Comparison of ENCODE assay signal across 8 mouse cellular contexts in genomic region chr12:3359302-3359701, GRCm38 (mm10). TPM values are rescaled to one million over a fixed set of nuclear protein-coding genes. Genes with fewer than 3 reads are reported as not detected.
DNase-seq lines count a peak whose midpoint lies in the region; ATAC-seq and TF ChIP-seq lines count a peak whose summit lies in the region.

No protein-coding gene starts in this region.

- DNase-seq in cerebellum, adult 11 months = peak; percentile 62
- peak; percentile 89 to 92 for DNase-seq in cerebellum, postnatal 10 days
- peak; percentile 83 for DNase-seq in gastrocnemius, adult 2 months
- peak; percentile 83 to 86 for DNase-seq in left cerebral cortex, postnatal 25 days (ENCODE audit: low spot score in 2 of 2)
- DNase-seq in midbrain, embryonic 11.5 days (ENCODE audit: low spot score, missing footprints) = peak; percentile 97
- peak; percentile 47 to 80 for DNase-seq in spleen, adult 2 months (ENCODE audit: low read depth in 1 of 2, low spot score in 2 of 2)

- H3K9me3 ChIP-seq in intestine, embryonic 15.5 days = no peaks in the 10 kb centered on the region
- no peaks in the 10 kb centered on the region for H3K9me3 ChIP-seq in midbrain, embryonic 11.5 days (ENCODE audit: control insufficient read depth, low read length)

- no peaks in the 10 kb centered on the region for H3K27me3 ChIP-seq in intestine, embryonic 15.5 days (replicated peaks)
- no peaks in the 10 kb centered on the region for H3K27me3 ChIP-seq in midbrain, embryonic 11.5 days (ENCODE audit: control insufficient read depth, insufficient read depth, low read length)
- no peaks in the 10 kb centered on the region for H3K27me3 ChIP-seq in spleen, adult 2 months (ENCODE audit: control insufficient read depth, insufficient read depth, low read length)

- intact Hi-C loops in gastrocnemius, adult 2 months (cut with DNase I) = loop anchor here (5.0 kb wide), 1 partner anchor 107 kb away; no protein-coding TSS in a partner anchor
- intact Hi-C loops in left cerebral cortex, postnatal 25 days (cut with DNase I) = loop anchor here (2.0 kb wide), 1 partner anchor 261 kb away; no protein-coding TSS in a partner anchor

- H3K4me1 ChIP-seq in intestine, embryonic 15.5 days (replicated peaks) = no peaks in the 10 kb centered on the region
- no peaks in the 10 kb centered on the region for H3K4me1 ChIP-seq in midbrain, embryonic 11.5 days (ENCODE audit: control insufficient read depth, insufficient read depth, low read length)
- H3K4me1 ChIP-seq in spleen, adult 2 months (ENCODE audit: control insufficient read depth, insufficient read depth, insufficient read length) = peaks cover 3% of the 10 kb centered on the region

- no peak for TF ChIP-seq POLR2A in spleen, adult 2 months (IDR thresholded peaks at IDR 0.05; ENCODE audit: low read depth, low read length)

- H3K4me3 ChIP-seq in gastrocnemius, adult 2 months = peak overlapping the region; percentile 50
- no peak overlapping the region for H3K4me3 ChIP-seq in intestine, embryonic 15.5 days (replicated peaks)
- no peak overlapping the region for H3K4me3 ChIP-seq in midbrain, embryonic 11.5 days (ENCODE audit: low read depth, low read length)
- H3K4me3 ChIP-seq in spleen, adult 2 months (ENCODE audit: extremely low read depth, insufficient read depth, insufficient read length) = no peak overlapping the region

- 25% methylated on average over 3 of the region's 3 CpGs for WGBS in intestine, embryonic 15.5 days
- WGBS in midbrain, embryonic 11.5 days = 22% methylated on average over 3 of the region's 3 CpGs
- WGBS in spleen, adult 2 months = 5% methylated on average over 3 of the region's 3 CpGs

- peak; percentile 95 for TF ChIP-seq CTCF in gastrocnemius, adult 2 months (IDR thresholded peaks at IDR 0.05)
- peak; percentile 16; the same call in 1 of the 2 replicates for TF ChIP-seq CTCF in spleen, adult 2 months (IDR thresholded peaks at IDR 0.05; ENCODE audit: extremely low read depth, insufficient read depth, insufficient read length, insufficient replicate concordance)

- H3K9ac ChIP-seq in intestine, embryonic 15.5 days = no peak overlapping the region
- H3K9ac ChIP-seq in midbrain, embryonic 11.5 days (ENCODE audit: low read length) = no peak overlapping the region

- ATAC-seq in cerebellum, adult (ENCODE audit: insufficient number of reproducible peaks, low FRiP score, low TSS enrichment) = no peak
- ATAC-seq in intestine, embryonic 15.5 days = 0 out of 2 replicates have a peak, but pooled peaks have one; percentile 50
- ATAC-seq in midbrain, embryonic 11.5 days (ENCODE audit: low FRiP score) = peak; percentile 28; the same call in 1 of the 2 replicates

- H3K4me2 ChIP-seq in intestine, embryonic 15.5 days (replicated peaks) = peak overlapping the region; percentile 24; the same call in 1 of the 2 replicates
- no peak overlapping the region for H3K4me2 ChIP-seq in midbrain, embryonic 11.5 days

- H3K27ac ChIP-seq in gastrocnemius, adult 2 months = no peak overlapping the region; the same call in 1 of the 2 replicates
- H3K27ac ChIP-seq in intestine, embryonic 15.5 days = no peak overlapping the region
- no peak overlapping the region for H3K27ac ChIP-seq in midbrain, embryonic 11.5 days (ENCODE audit: low read depth, low read length)
- H3K27ac ChIP-seq in spleen, adult 2 months (ENCODE audit: insufficient read depth, low read length) = no peak overlapping the region

- no peaks in the 10 kb centered on the region for H3K36me3 ChIP-seq in intestine, embryonic 15.5 days
- no peaks in the 10 kb centered on the region for H3K36me3 ChIP-seq in midbrain, embryonic 11.5 days (ENCODE audit: control insufficient read depth, insufficient read depth, low read length)
- H3K36me3 ChIP-seq in spleen, adult 2 months (ENCODE audit: control insufficient read depth, insufficient read depth, low read length) = no peaks in the 10 kb centered on the region

RNA-seq across cellular contexts. Expression of gene Kif3c, which starts 5.6 kb away (rescaled TPM):
- total RNA-seq in gastrocnemius, adult 2 months (2021) = 10 to 100 TPM; 20.7 to 24.1 TPM
- 8.1 and 8.7 TPM in 2 replicates for polyA plus RNA-seq in intestine, embryonic 15.5 days (2015; fragmentation: Nextera tagmentation; extraction: Ambion mirVana)
- 100 to 1,000 TPM; 191 to 192 TPM for total RNA-seq in left cerebral cortex, postnatal 25 days (2021)
- 24.0 and 25.7 TPM in 2 replicates for polyA plus RNA-seq in midbrain, embryonic 11.5 days (2014; fragmentation: Nextera tagmentation; extraction: Ambion mirVana)
- 3.4 and 3.5 TPM in 2 replicates for polyA plus RNA-seq in spleen, adult 2 months (2012; rRNA removed)

RNA-seq across cellular contexts. Expression of gene Rab10, which starts 49.5 kb away (rescaled TPM):
- total RNA-seq in gastrocnemius, adult 2 months (2021) = 100 to 1,000 TPM; 272 to 301 TPM
- polyA plus RNA-seq in intestine, embryonic 15.5 days (2015; fragmentation: Nextera tagmentation; extraction: Ambion mirVana) = 68.7 and 75.2 TPM in 2 replicates
- 100 to 1,000 TPM; 146 to 147 TPM for total RNA-seq in left cerebral cortex, postnatal 25 days (2021)
- polyA plus RNA-seq in midbrain, embryonic 11.5 days (2014; fragmentation: Nextera tagmentation; extraction: Ambion mirVana) = 118 and 124 TPM in 2 replicates
- polyA plus RNA-seq in spleen, adult 2 months (2012; rRNA removed) = 18.2 and 22.3 TPM in 2 replicates
